Mouse (Mus musculus) naive thymus-derived CD4-positive, alpha-beta T cell, adult 2 months (primary cell): ENCODE results near the gene Cxcl16.
A peak's percentile ranks its signal among the peaks of the same experiment; 100 is the strongest.

Experiments used
- DNase-seq: peaks from one replicate; pipeline ENCODE4 v3.0.0-alpha.2; 2011; ENCODE audit warnings: low read depth

Gene Cxcl16

GRCm38 (mm10) chr11:70410297-70410643 lies 49.5 kb downstream of the Cxcl16 start:
- DNase-seq: no peak

DNA sequence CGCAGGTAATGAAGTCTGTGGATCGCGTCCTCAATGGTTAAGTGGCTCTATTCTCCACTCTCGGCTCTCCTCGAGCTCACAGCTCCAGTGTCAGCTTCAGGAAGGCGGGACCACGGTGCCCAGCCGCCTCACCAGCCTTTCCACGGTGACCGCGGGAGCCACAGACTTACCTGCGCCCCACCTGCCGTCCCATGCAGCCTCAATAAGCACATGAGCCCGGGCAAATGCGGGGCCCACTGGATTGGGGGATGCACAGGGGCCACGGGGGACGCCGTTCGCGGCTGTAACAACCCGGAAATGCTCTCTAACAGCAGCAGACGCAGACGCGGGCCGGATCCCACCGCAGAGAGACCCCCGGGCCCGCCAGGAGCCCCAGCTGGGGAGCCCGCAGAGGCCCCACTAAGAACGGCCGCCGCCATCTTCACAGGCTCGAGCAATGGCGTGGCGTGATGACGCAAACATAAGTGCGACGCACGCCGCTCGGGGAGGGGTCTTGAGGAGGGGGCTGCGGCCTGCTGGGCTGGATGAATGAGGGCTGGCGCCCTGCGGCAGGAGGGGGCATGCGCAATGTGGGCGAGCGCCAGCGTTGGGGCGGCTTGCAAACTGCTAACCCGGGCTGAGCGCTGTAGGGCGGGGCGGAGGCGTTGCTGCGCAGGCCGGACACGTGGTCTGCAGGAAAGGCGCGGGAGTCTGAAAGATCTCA lies 50.0 kb downstream of the Cxcl16 start, which contains the start of gene Pelp1:
TSS of gene Pelp1 (minus strand) at position 438 of the 703 bp plus-strand sequence.
- DNase-seq: peak; percentile 91
